Mouse (Mus musculus): ENCODE data around the gene Atxn7l2. TPM values are rescaled to one million over a fixed set of nuclear protein-coding genes. Genes with fewer than 3 reads are reported as not detected.

The Atxn7l2 gene
- total and polyA plus RNA-seq, 3 experiments, result 5.6 to 14.6 TPM; not detected in 1

DNA sequence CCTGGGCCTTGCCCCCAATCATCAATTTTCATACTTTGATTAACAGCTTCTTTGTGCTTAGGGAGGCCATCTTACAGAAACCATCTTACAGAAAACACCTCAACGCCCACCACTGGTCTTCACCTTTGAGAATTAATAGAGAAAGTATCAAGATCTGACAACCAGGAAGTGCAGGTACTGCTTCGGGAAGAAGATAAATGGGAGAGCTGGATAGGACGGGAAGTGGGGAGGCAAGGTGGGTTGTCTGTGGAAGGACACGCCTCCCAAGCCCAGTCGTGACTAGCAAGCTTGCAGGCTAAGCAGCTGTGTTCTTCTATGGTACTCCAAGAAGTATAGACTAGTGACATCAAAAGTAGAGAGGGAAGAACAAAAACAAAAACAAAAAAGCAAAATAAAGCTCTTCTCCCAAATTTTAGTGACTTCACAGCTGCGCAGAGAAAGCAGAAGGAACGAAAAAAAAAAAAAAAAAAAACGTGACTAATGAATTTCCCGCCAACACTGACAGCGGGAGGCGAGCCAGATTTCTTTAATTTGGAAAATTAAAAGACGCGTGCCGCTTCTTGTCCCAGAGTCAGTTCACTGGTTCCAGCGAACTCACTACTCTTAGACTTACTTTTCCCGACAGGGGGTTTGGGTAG, 25.2 kb downstream of the Atxn7l2 start:
- TF ChIP-seq ZNF384 (IDR thresholded peaks at IDR 0.05; ENCODE audit: low read depth, low read length) (peak; percentile 95), ELF1 (IDR thresholded peaks at IDR 0.05; ENCODE audit: low read depth, low read length) (peak; percentile 50; the same call in 1 of the 2 replicates), BHLHE40 (IDR thresholded peaks at IDR 0.05; ENCODE audit: borderline replicate concordance, low read depth, low read length) (peak; percentile 88), HCFC1 (IDR thresholded peaks at IDR 0.05; ENCODE audit: low read depth, low read length) (no peak), E2F4 (IDR thresholded peaks at IDR 0.05; ENCODE audit: borderline replicate concordance, low read depth, low read length) (peak; percentile 90; the same call in 1 of the 2 replicates), TAL1 (IDR thresholded peaks at IDR 0.05; ENCODE audit: low read length) (no peak), MAX (IDR thresholded peaks at IDR 0.05; ENCODE audit: low read length) (no peak)
- H3K4me3 ChIP-seq (ENCODE audit: control insufficient read depth in 1 of 2, insufficient read depth in 1 of 2, low read depth in 2 of 2, low read length in 2 of 2), result peak overlapping the region; percentile 35 to 80
- H3K9me3 ChIP-seq (replicated peaks; ENCODE audit: insufficient read depth, low read length), result no peaks in the 10 kb centered on the region
- H3K27me3 ChIP-seq (ENCODE audit: control insufficient read depth in 1 of 2, insufficient read depth in 2 of 2, low read length in 2 of 2), result peaks cover 5 to 9% of the 10 kb centered on the region in 2 experiments
- peaks cover 3% of the 10 kb centered on the region; the same call in 1 of the 2 replicates for H3K79me2 ChIP-seq (ENCODE audit: control insufficient read depth, insufficient read depth, low read length, poor library complexity)
- peak; percentile 53 for DNase-seq (ENCODE audit: low read depth, low spot score)
- peak overlapping the region; percentile 79 for H3K9ac ChIP-seq (ENCODE audit: control insufficient read depth, low read depth, low read length, poor library complexity, severe bottlenecking)
- no peaks in the 10 kb centered on the region; a peak in 1 of 4 replicates for H3K36me3 ChIP-seq (ENCODE audit: control insufficient read depth in 1 of 2, insufficient read depth in 2 of 2, low read length in 2 of 2)
- H3K4me1 ChIP-seq (ENCODE audit: control insufficient read depth in 1 of 2, insufficient read depth in 2 of 2, low read length in 2 of 2), result peaks cover 0 to 11% of the 10 kb centered on the region in 2 experiments; a peak in 2 of 4 replicates
- no peak overlapping the region for H3K27ac ChIP-seq (ENCODE audit: control insufficient read depth, low read depth, low read length)

DNA sequence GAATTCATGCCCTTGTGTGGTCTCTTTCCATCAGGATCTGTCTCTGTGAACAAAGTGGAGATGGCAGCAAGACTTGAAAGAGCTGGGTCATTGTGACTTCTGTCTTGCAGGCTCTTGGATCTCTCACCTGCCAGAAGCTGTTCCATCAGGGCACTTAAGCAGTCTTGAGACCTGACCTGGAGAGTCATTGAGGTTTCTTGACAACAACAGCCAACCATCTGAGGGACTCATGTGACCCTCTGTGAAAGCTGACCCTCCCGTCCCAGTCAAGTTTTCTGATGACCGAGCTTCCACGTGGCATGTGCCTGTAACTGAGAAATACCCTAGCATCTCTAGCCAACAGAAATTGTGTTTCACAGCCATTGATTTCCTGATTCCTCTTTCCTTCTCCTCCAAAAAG, 26.0 kb downstream of the Atxn7l2 start:
- Histone ChIP-seq H3K27ac (ENCODE audit: control insufficient read depth, low read depth, low read length) (no peak overlapping the region), H3K4me1 (ENCODE audit: control insufficient read depth in 1 of 2, insufficient read depth in 2 of 2, low read length in 2 of 2) (peaks cover 0 to 11% of the 10 kb centered on the region in 2 experiments; a peak in 2 of 4 replicates), H3K79me2 (ENCODE audit: control insufficient read depth, insufficient read depth, low read length, poor library complexity) (peaks cover 3% of the 10 kb centered on the region; the same call in 1 of the 2 replicates), H3K9me3 (replicated peaks; ENCODE audit: insufficient read depth, low read length) (no peaks in the 10 kb centered on the region), H3K4me3 (ENCODE audit: control insufficient read depth in 1 of 2, insufficient read depth in 1 of 2, low read depth in 2 of 2, low read length in 2 of 2) (no peak overlapping the region), H3K9ac (ENCODE audit: control insufficient read depth, low read depth, low read length, poor library complexity, severe bottlenecking) (no peak overlapping the region), H3K36me3 (ENCODE audit: control insufficient read depth in 1 of 2, insufficient read depth in 2 of 2, low read length in 2 of 2) (no peaks in the 10 kb centered on the region; a peak in 1 of 4 replicates), H3K27me3 (ENCODE audit: control insufficient read depth in 1 of 2, insufficient read depth in 2 of 2, low read length in 2 of 2) (peaks cover 8 to 9% of the 10 kb centered on the region in 2 experiments)
- TF ChIP-seq ETS1 (IDR thresholded peaks at IDR 0.05; ENCODE audit: low read depth, low read length), result no peak
- TF ChIP-seq MAZ (IDR thresholded peaks at IDR 0.05; ENCODE audit: low read depth, low read length), result no peak
- no peak for TF ChIP-seq EP300 (IDR thresholded peaks at IDR 0.05; ENCODE audit: low read depth in 1 of 2, low read length in 2 of 2)
- TF ChIP-seq MAFK (IDR thresholded peaks at IDR 0.05; ENCODE audit: borderline replicate concordance, low read depth, low read length), result no peak
- TF ChIP-seq BHLHE40 (IDR thresholded peaks at IDR 0.05; ENCODE audit: borderline replicate concordance, low read depth, low read length), result no peak
- no peak for TF ChIP-seq ZC3H11A (IDR thresholded peaks at IDR 0.05; ENCODE audit: low read depth, low read length)
- no peak for TF ChIP-seq RCOR1 (IDR thresholded peaks at IDR 0.05; ENCODE audit: low read depth, low read length)
- no peak for TF ChIP-seq TAL1 (IDR thresholded peaks at IDR 0.05; ENCODE audit: low read length)
- TF ChIP-seq UBTF (IDR thresholded peaks at IDR 0.05; ENCODE audit: borderline replicate concordance, insufficient read depth, low read depth, low read length), result no peak
- TF ChIP-seq CTCF (IDR thresholded peaks at IDR 0.05 in 2 of 3, conservative IDR thresholded peaks at IDR 0.05 in 1 of 3; ENCODE audit: control insufficient read depth in 1 of 3, insufficient read depth in 1 of 3, low read depth in 2 of 3, low read length in 3 of 3, poor library complexity in 1 of 3, severe bottlenecking in 1 of 3), result no peak
- TF ChIP-seq MAX (IDR thresholded peaks at IDR 0.05; ENCODE audit: low read length), result no peak
- no peak for DNase-seq (ENCODE audit: low read depth, low spot score)

Data from MEL (cell line).